Mouse (Mus musculus) embryonic facial prominence, embryonic 14.5 days (tissue): ENCODE results near the gene Hspe1. TPM values are rescaled to one million over a fixed set of nuclear protein-coding genes. Genes with fewer than 3 reads are reported as not detected.
"Not testable (repeated sequence)": the region's sequence is repeated elsewhere in the genome, so short reads cannot be mapped to it uniquely, and the experiment has no call there.

Experiments
- ATAC-seq: fragments of 200-750 bp; cut with Nextera tagmentation; 2 replicates; pipeline ENCODE4 v1.8.0; 2017; ENCODE audit warnings: low read depth, moderate number of reproducible peaks, moderate TSS enrichment
- DNase-seq: peaks from one replicate; pipeline ENCODE4 v3.0.0-alpha.2; 2015; ENCODE audit warnings: low spot score
- H3K27ac ChIP-seq: fragments of 300-500 bp; sonication (generic); replicated peaks from 2 replicates; pipeline ENCODE4 v1.5.1; 2014; ENCODE audit warnings: low read depth, mild to moderate bottlenecking, low read length, moderate library complexity
- H3K27me3 ChIP-seq: fragments of 300-500 bp; sonication (generic); replicated peaks from 2 replicates; pipeline ENCODE4 v1.6.1; 2014; ENCODE audit warnings: low read length; ENCODE audit not compliant: control insufficient read depth, insufficient read depth
- H3K36me3 ChIP-seq: fragments of 300-500 bp; sonication (generic); 2 replicates; pipeline ENCODE4 v1.6.1; 2014; ENCODE audit warnings: low read length, mixed read lengths; ENCODE audit not compliant: control insufficient read depth, insufficient read depth
- H3K4me1 ChIP-seq: fragments of 300-500 bp; sonication (generic); 2 replicates; pipeline ENCODE4 v1.6.1; 2014; ENCODE audit warnings: antibody characterized with exemption, low read length; ENCODE audit not compliant: control insufficient read depth, insufficient read depth
- H3K4me2 ChIP-seq: fragments of 300-500 bp; sonication (generic); 2 replicates; pipeline ENCODE4 v1.6.1; 2014; ENCODE audit warnings: low read depth, mild to moderate bottlenecking, low read length, moderate library complexity, mixed read lengths
- H3K4me3 ChIP-seq: fragments of 300-500 bp; sonication (generic); 2 replicates; pipeline ENCODE4 v1.5.1; 2014; ENCODE audit warnings: low read depth, mild to moderate bottlenecking, low read length
- H3K9ac ChIP-seq: fragments of 300-500 bp; sonication (generic); 2 replicates; pipeline ENCODE4 v1.6.1; 2014; ENCODE audit warnings: low read depth, mild to moderate bottlenecking, low read length, moderate library complexity, mixed read lengths
- H3K9me3 ChIP-seq: fragments of 300-500 bp; sonication (generic); 2 replicates; pipeline ENCODE4 v1.6.1; 2016; ENCODE audit warnings: low read length; ENCODE audit not compliant: control insufficient read depth
- WGBS: fragments of 180-500 bp; shearing (Covaris S2); extraction: QIAGEN DNeasy Blood & Tissue Kit; methylation state at CpG from one replicate; pipeline ENCODE4 v1.1.7; 2014; 5-methylcytosine and 5-hydroxymethylcytosine counted together
- polyA plus RNA-seq: library from polyadenylated mRNA; unstranded; fragments of >200 nt; fragmentation: Nextera tagmentation; extraction: Ambion mirVana; gene quantifications from 2 replicates; pipeline ENCODE4 v1.2.1, GENCODE M21; 2014

Gene Hspe1
- polyA plus RNA-seq, 1 experiment from 2014 or later = 459 TPM

- Histone ChIP-seq H3K27me3 (no peaks in the 10 kb centered on the region), H3K4me2 (peak overlapping the region; percentile 68), H3K27ac (peak overlapping the region; percentile 78), H3K9me3 (no peaks in the 10 kb centered on the region), H3K36me3 (peaks cover 15% of the 10 kb centered on the region), H3K4me1 (peaks cover 7% of the 10 kb centered on the region), H3K4me3 (peak overlapping the region; percentile 86), H3K9ac (peak overlapping the region; percentile 81)
- 0% methylated on average over 31 of the region's 42 CpGs for WGBS
- DNase-seq = peak; percentile 41
- peak; percentile 45 for ATAC-seq
Observed at GRCm38 (mm10) chr1:55053005-55053404, 34.9 kb upstream of the Hspe1 start.

- H3K27ac ChIP-seq = no peak overlapping the region
- no peak for DNase-seq
- no peaks in the 10 kb centered on the region for H3K27me3 ChIP-seq
- H3K4me2 ChIP-seq = peak overlapping the region; percentile 68
- H3K9ac ChIP-seq = peak overlapping the region; percentile 81
- H3K36me3 ChIP-seq = peaks cover 15% of the 10 kb centered on the region
- ATAC-seq = no peak
- no peaks in the 10 kb centered on the region for H3K9me3 ChIP-seq
- H3K4me3 ChIP-seq = peak overlapping the region; percentile 86
- H3K4me1 ChIP-seq = peaks cover 7% of the 10 kb centered on the region
- 67% methylated on average over 4 of the region's 4 CpGs for WGBS
Observed at GRCm38 (mm10) chr1:55053596-55053995, 34.3 kb upstream of the Hspe1 start.

- Histone ChIP-seq H3K36me3 (peaks cover 15% of the 10 kb centered on the region), H3K27ac (no peak overlapping the region), H3K9ac (no peak overlapping the region), H3K9me3 (no peaks in the 10 kb centered on the region), H3K27me3 (no peaks in the 10 kb centered on the region), H3K4me3 (no peak overlapping the region), H3K4me2 (no peak overlapping the region), H3K4me1 (peaks cover 7% of the 10 kb centered on the region)
- DNase-seq (no peak), ATAC-seq (no peak)
- 86% methylated on average over 5 of the region's 5 CpGs for WGBS
Observed at GRCm38 (mm10) chr1:55055322-55056115, 32.4 kb upstream of the Hspe1 start.

GRCm38 (mm10) chr1:55058383-55058782 is 29.5 kb upstream of the Hspe1 start:
- not testable (repeated sequence) for H3K9me3 ChIP-seq

GRCm38 (mm10) chr1:55061099-55061498 is 26.8 kb upstream of the Hspe1 start:
- ATAC-seq = no peak

More at GRCm38 (mm10) chr1:55058383-55058782, 29.5 kb upstream of the Hspe1 start:
- WGBS = 77% methylated on average over 2 of the region's 3 CpGs
- not testable (repeated sequence) for H3K4me1 ChIP-seq, H3K27ac ChIP-seq, H3K4me3 ChIP-seq, H3K4me2 ChIP-seq, H3K9ac ChIP-seq, ATAC-seq, DNase-seq, H3K27me3 ChIP-seq
- peaks cover 24% of the 10 kb centered on the region for H3K36me3 ChIP-seq

GRCm38 (mm10) chr1:55061772-55062171 is 26.2 kb upstream of the Hspe1 start:
- peaks cover 34% of the 10 kb centered on the region for H3K36me3 ChIP-seq
- H3K4me3 ChIP-seq = no peak overlapping the region
- H3K4me2 ChIP-seq = no peak overlapping the region
- WGBS = 91% methylated on average over 4 of the region's 4 CpGs
- ATAC-seq (no peak), DNase-seq (no peak)
- no peak overlapping the region for H3K9ac ChIP-seq
- no peaks in the 10 kb centered on the region for H3K9me3 ChIP-seq
- H3K4me1 ChIP-seq = no peaks in the 10 kb centered on the region
- H3K27me3 ChIP-seq = no peaks in the 10 kb centered on the region
- no peak overlapping the region for H3K27ac ChIP-seq

More at GRCm38 (mm10) chr1:55061099-55061498, 26.8 kb upstream of the Hspe1 start:
- H3K9me3 ChIP-seq = no peaks in the 10 kb centered on the region
- H3K4me1 ChIP-seq = no peaks in the 10 kb centered on the region
- H3K9ac ChIP-seq = no peak overlapping the region
- H3K27me3 ChIP-seq = no peaks in the 10 kb centered on the region
- no peak overlapping the region for H3K27ac ChIP-seq
- no peak overlapping the region for H3K4me3 ChIP-seq
- no peak for DNase-seq
- WGBS = 92% methylated on average over 5 of the region's 5 CpGs
- H3K36me3 ChIP-seq = peaks cover 35% of the 10 kb centered on the region
- H3K4me2 ChIP-seq = no peak overlapping the region

DNA sequence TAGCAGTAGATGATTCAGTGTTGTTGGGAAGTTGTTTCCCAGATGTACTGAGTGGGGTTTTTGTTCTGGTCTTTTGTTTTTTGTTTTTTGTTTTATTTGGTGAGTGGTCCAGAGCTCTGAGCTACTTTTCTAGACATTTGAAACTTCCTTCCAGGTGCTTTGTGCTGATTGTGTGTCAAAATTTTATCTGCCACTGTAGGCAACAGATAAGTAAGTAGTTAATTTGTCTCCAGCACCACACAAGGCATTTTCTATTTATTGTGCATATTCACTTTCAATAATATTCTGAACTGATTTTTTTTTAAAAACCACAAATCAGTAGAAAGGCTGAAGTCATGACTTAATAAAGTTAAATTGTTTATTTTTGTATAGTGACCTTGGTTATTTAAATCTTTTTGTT is 15.6 kb upstream of the Hspe1 start:
- H3K27ac ChIP-seq, ATAC-seq, H3K27me3 ChIP-seq, H3K4me2 ChIP-seq, DNase-seq, H3K9me3 ChIP-seq, H3K4me3 ChIP-seq, H3K4me1 ChIP-seq, H3K9ac ChIP-seq: not testable (repeated sequence)
- H3K36me3 ChIP-seq = peaks cover 34% of the 10 kb centered on the region

- no peak overlapping the region for H3K4me3 ChIP-seq
- 47% methylated on average over 2 of the region's 2 CpGs for WGBS
- DNase-seq (no peak), ATAC-seq (no peak)
- H3K36me3 ChIP-seq = peaks cover 45% of the 10 kb centered on the region
- H3K9me3 ChIP-seq = no peaks in the 10 kb centered on the region
- H3K4me2 ChIP-seq = no peak overlapping the region
- H3K9ac ChIP-seq = no peak overlapping the region
- H3K27ac ChIP-seq = no peak overlapping the region
- H3K27me3 ChIP-seq = no peaks in the 10 kb centered on the region
- H3K4me1 ChIP-seq = no peaks in the 10 kb centered on the region
Observed at GRCm38 (mm10) chr1:55074757-55075156, 13.2 kb upstream of the Hspe1 start.
